Mouse (Mus musculus): ENCODE results near the gene Cux2. TPM values are rescaled to one million over a fixed set of nuclear protein-coding genes. Genes with fewer than 3 reads are reported as not detected.
"Not testable (repeated sequence)": the region's sequence is repeated elsewhere in the genome, so short reads cannot be mapped to it uniquely, and the experiment has no call there.

Cux2 gene
- polyA plus RNA-seq, 1 experiment from 2014 or later: 33.7 TPM

GRCm38 (mm10) chr5:121848035-121848519 is 201.8 kb downstream of the Cux2 start:
- peaks cover 13% of the 10 kb centered on the region for H3K27me3 ChIP-seq
- ATAC-seq (replicated peaks): peak; percentile 24; the same call in 1 of the 2 replicates
- under 1% methylated on average over 17 of the region's 17 CpGs for WGBS
- peaks cover 16% of the 10 kb centered on the region for H3K36me3 ChIP-seq
- peak overlapping the region; percentile 62 for H3K27ac ChIP-seq (replicated peaks)
- H3K9me3 ChIP-seq: no peaks in the 10 kb centered on the region
- peak overlapping the region; percentile 78 for H3K4me3 ChIP-seq
- peak overlapping the region; percentile 54 for H3K4me2 ChIP-seq (replicated peaks)
- peaks cover 41% of the 10 kb centered on the region for H3K4me1 ChIP-seq
- peak overlapping the region; percentile 73 for H3K9ac ChIP-seq (replicated peaks)

- not testable (repeated sequence) for H3K27ac ChIP-seq (replicated peaks); H3K4me3 ChIP-seq; ATAC-seq (replicated peaks); H3K4me2 ChIP-seq (replicated peaks); H3K36me3 ChIP-seq; H3K9ac ChIP-seq (replicated peaks); H3K9me3 ChIP-seq
- peaks cover 13% of the 10 kb centered on the region for H3K27me3 ChIP-seq
- 75% methylated on average over 3 of the region's 3 CpGs for WGBS
- peaks cover 48% of the 10 kb centered on the region for H3K4me1 ChIP-seq
These were observed 202.6 kb downstream of the Cux2 start for GRCm38 (mm10) chr5:121847269-121847668.

GRCm38 (mm10) chr5:121846322-121846721 is 203.6 kb downstream of the Cux2 start:
- Histone ChIP-seq H3K4me3 (no peak overlapping the region), H3K4me1 (peaks cover 43% of the 10 kb centered on the region), H3K9me3 (no peaks in the 10 kb centered on the region), H3K27me3 (peaks cover 18% of the 10 kb centered on the region), H3K4me2 (replicated peaks) (no peak overlapping the region), H3K36me3 (no peaks in the 10 kb centered on the region), H3K9ac (replicated peaks) (no peak overlapping the region), H3K27ac (replicated peaks) (no peak overlapping the region)
- ATAC-seq (replicated peaks): no peak
- WGBS: 84% methylated on average over 11 of the region's 11 CpGs

- WGBS: 45% methylated on average over 4 of the region's 4 CpGs
These were observed 204.5 kb downstream of the Cux2 start for GRCm38 (mm10) chr5:121845361-121845760.

GRCm38 (mm10) chr5:121843138-121843905 is 206.6 kb downstream of the Cux2 start:
- WGBS: 11% methylated on average over 17 of the region's 17 CpGs
- Histone ChIP-seq H3K36me3 (no peaks in the 10 kb centered on the region), H3K27ac (replicated peaks) (no peak overlapping the region), H3K9ac (replicated peaks) (0 out of 2 replicates have a peak overlapping the region, but pooled peaks have one; percentile 57), H3K4me1 (peaks cover 29% of the 10 kb centered on the region), H3K4me2 (replicated peaks) (peak overlapping the region; percentile 77), H3K4me3 (peak overlapping the region; percentile 50), H3K27me3 (peaks cover 30% of the 10 kb centered on the region), H3K9me3 (no peaks in the 10 kb centered on the region)
- ATAC-seq (replicated peaks): no peak

More at GRCm38 (mm10) chr5:121845361-121845760, 204.5 kb downstream of the Cux2 start:
- Histone ChIP-seq H3K4me3 (no peak overlapping the region), H3K9ac (replicated peaks) (no peak overlapping the region), H3K9me3 (no peaks in the 10 kb centered on the region), H3K4me1 (peaks cover 34% of the 10 kb centered on the region), H3K27ac (replicated peaks) (no peak overlapping the region), H3K36me3 (no peaks in the 10 kb centered on the region), H3K4me2 (replicated peaks) (no peak overlapping the region), H3K27me3 (peaks cover 18% of the 10 kb centered on the region)
- no peak for ATAC-seq (replicated peaks)

GRCm38 (mm10) chr5:121842665-121843118 is 207.2 kb downstream of the Cux2 start:
- Histone ChIP-seq H3K27ac (replicated peaks) (no peak overlapping the region), H3K4me1 (peaks cover 29% of the 10 kb centered on the region), H3K9ac (replicated peaks) (peak overlapping the region; percentile 57), H3K4me2 (replicated peaks) (peak overlapping the region; percentile 77), H3K4me3 (peak overlapping the region; percentile 50), H3K27me3 (peaks cover 32% of the 10 kb centered on the region), H3K36me3 (no peaks in the 10 kb centered on the region), H3K9me3 (no peaks in the 10 kb centered on the region)
- under 1% methylated on average over 33 of the region's 33 CpGs for WGBS
- ATAC-seq (replicated peaks): peak; percentile 52

GRCm38 (mm10) chr5:121841973-121842372 is 207.9 kb downstream of the Cux2 start:
- H3K36me3 ChIP-seq: no peaks in the 10 kb centered on the region
- H3K27ac ChIP-seq (replicated peaks): no peak overlapping the region
- no peaks in the 10 kb centered on the region for H3K9me3 ChIP-seq
- no peak overlapping the region for H3K9ac ChIP-seq (replicated peaks)
- no peak for ATAC-seq (replicated peaks)
- H3K4me1 ChIP-seq: peaks cover 35% of the 10 kb centered on the region
- 42% methylated on average over 10 of the region's 10 CpGs for WGBS
- no peak overlapping the region for H3K4me2 ChIP-seq (replicated peaks)
- H3K27me3 ChIP-seq: peaks cover 40% of the 10 kb centered on the region
- H3K4me3 ChIP-seq: no peak overlapping the region

GRCm38 (mm10) chr5:121841516-121841915 is 208.4 kb downstream of the Cux2 start:
- 93% methylated on average over 9 of the region's 9 CpGs for WGBS
- H3K27me3 ChIP-seq: peaks cover 41% of the 10 kb centered on the region

GRCm38 (mm10) chr5:121839128-121839473 is 210.8 kb downstream of the Cux2 start:
- peak overlapping the region; percentile 61 for H3K4me2 ChIP-seq (replicated peaks)
- no peak for ATAC-seq (replicated peaks)
- H3K9me3 ChIP-seq: no peaks in the 10 kb centered on the region
- H3K36me3 ChIP-seq: no peaks in the 10 kb centered on the region
- peak overlapping the region; percentile 37; the same call in 1 of the 2 replicates for H3K9ac ChIP-seq (replicated peaks)
- H3K27me3 ChIP-seq: peaks cover 38% of the 10 kb centered on the region
- peaks cover 52% of the 10 kb centered on the region for H3K4me1 ChIP-seq
- WGBS: 33% methylated on average over 7 of the region's 7 CpGs
- H3K4me3 ChIP-seq: peak overlapping the region; percentile 36
- no peak overlapping the region for H3K27ac ChIP-seq (replicated peaks)

More at GRCm38 (mm10) chr5:121841516-121841915, 208.4 kb downstream of the Cux2 start:
- no peak overlapping the region for H3K27ac ChIP-seq (replicated peaks)
- H3K4me3 ChIP-seq: no peak overlapping the region
- no peaks in the 10 kb centered on the region for H3K36me3 ChIP-seq
- peaks cover 37% of the 10 kb centered on the region for H3K4me1 ChIP-seq
- no peak for ATAC-seq (replicated peaks)
- H3K9me3 ChIP-seq: no peaks in the 10 kb centered on the region
- no peak overlapping the region for H3K9ac ChIP-seq (replicated peaks)
- H3K4me2 ChIP-seq (replicated peaks): no peak overlapping the region

GRCm38 (mm10) chr5:121838341-121839127 is 211.4 kb downstream of the Cux2 start:
- no peak for ATAC-seq (replicated peaks)
- Histone ChIP-seq H3K4me1 (peaks cover 50% of the 10 kb centered on the region), H3K27me3 (peaks cover 33% of the 10 kb centered on the region), H3K9ac (replicated peaks) (peak overlapping the region; percentile 37), H3K9me3 (no peaks in the 10 kb centered on the region), H3K4me2 (replicated peaks) (peak overlapping the region; percentile 61), H3K27ac (replicated peaks) (no peak overlapping the region), H3K36me3 (no peaks in the 10 kb centered on the region), H3K4me3 (peak overlapping the region; percentile 36)
- WGBS: under 1% methylated on average over 46 of the region's 46 CpGs

- no peaks in the 10 kb centered on the region for H3K9me3 ChIP-seq
- peak within 1 kb of the TSS; percentile 44; the same call in 1 of the 2 replicates for H3K27ac ChIP-seq (replicated peaks)
- no peaks in the 10 kb centered on the region for H3K36me3 ChIP-seq
- H3K4me1 ChIP-seq: peaks cover 46% of the 10 kb centered on the region
- peak within 1 kb of the TSS; percentile 87 for H3K4me3 ChIP-seq
- no peak; the same call in none of the 2 replicates for ATAC-seq (replicated peaks)
- peak within 1 kb of the TSS; percentile 97 for H3K4me2 ChIP-seq (replicated peaks)
- peak within 1 kb of the TSS; percentile 78 for H3K9ac ChIP-seq (replicated peaks)
- 1% methylated on average over 35 of the region's 35 CpGs for WGBS
- H3K27me3 ChIP-seq: peaks cover 28% of the 10 kb centered on the region
These were observed 212.2 kb downstream of the Cux2 start, which contains the start of gene Sh2b3 for GRCm38 (mm10) chr5:121837441-121838340. TSS of gene Sh2b3 (minus strand) at chr5:121837646.

Measured in forebrain, embryonic 15.5 days (tissue).